24 mouse cellular contexts compared by ENCODE assay signal in genomic region chr17:28096418-28096817, GRCm38 (mm10). TPM values are rescaled to one million over a fixed set of nuclear protein-coding genes. Genes with fewer than 3 reads are reported as not detected.
DNase-seq lines count a peak whose midpoint lies in the region; ATAC-seq lines count a peak whose summit lies in the region.
"Had no signal": no experiment of that assay in that cellular context is flagged by ENCODE, and none has a peak within 500 bp of the region (broad histone marks: within the 10 kb centered on the region; RNA-seq: fewer than 3 reads in every experiment).

No protein-coding gene starts in this region.

- no peak overlapping the region for H3K4me2 ChIP-seq in kidney, embryonic 16.5 days (replicated peaks; ENCODE audit: low read depth, low read length)
- H3K4me2 ChIP-seq: embryonic facial prominence, embryonic 13.5 days; forebrain, embryonic 12.5 days; heart, embryonic 11.5 days; heart, embryonic 15.5 days; hindbrain, embryonic 15.5 days had no signal

- DNase-seq in adrenal gland, postnatal 14 days = peak; percentile 43
- no peak for DNase-seq in adrenal gland, adult 2 months
- DNase-seq in kidney, postnatal 10 days = no peak
- peak; percentile 78 for DNase-seq in 416B (ENCODE audit: low read depth)
- no peak for DNase-seq in testis, postnatal 10 days (ENCODE audit: low spot score)
- DNase-seq in gastrocnemius, postnatal 14 days = no peak
- DNase-seq: adrenal gland, postnatal 25 days; cerebellum, adult 2 months; cerebellum, postnatal 10 days; embryo, embryonic 11 days; gastrocnemius, postnatal 10 days; heart, adult 2 months; heart, postnatal 14 days had no signal

- peaks cover 15% of the 10 kb centered on the region for H3K4me1 ChIP-seq in kidney, embryonic 16.5 days (ENCODE audit: insufficient read depth, low read length)
- H3K4me1 ChIP-seq: heart, embryonic 15.5 days had no signal

- no peaks in the 10 kb centered on the region; the same call in 1 of the 2 replicates for H3K36me3 ChIP-seq in kidney, embryonic 16.5 days (ENCODE audit: insufficient read depth, low read length)
- H3K36me3 ChIP-seq: embryonic facial prominence, embryonic 13.5 days; forebrain, embryonic 12.5 days; G1E; heart, embryonic 15.5 days; hindbrain, embryonic 10.5 days; hindbrain, embryonic 15.5 days had no signal

- no peak for ATAC-seq in kidney, embryonic 16.5 days (ENCODE audit: low FRiP score, low TSS enrichment)
- ATAC-seq in common myeloid progenitor, adult 5-6 weeks (replicated peaks; ENCODE audit: low read depth, poor library complexity, severe bottlenecking) = peak; percentile 72
- ATAC-seq: forebrain, embryonic 16.5 days had no signal

- 70% methylated on average over 10 of the region's 10 CpGs for WGBS in kidney, embryonic 16.5 days

- H3K27ac ChIP-seq in kidney, embryonic 16.5 days (ENCODE audit: low read length) = peak overlapping the region; percentile 79
- H3K27ac ChIP-seq: embryonic facial prominence, embryonic 13.5 days; forebrain, embryonic 12.5 days; heart, adult 2 months; heart, embryonic 15.5 days; hindbrain, embryonic 10.5 days; hindbrain, embryonic 15.5 days had no signal

- intact Hi-C loops in gastrocnemius, postnatal 14 days (cut with DNase I; ENCODE audit: low total_unique reads) = no loop called here

- peaks cover 6% of the 10 kb centered on the region for H3K9me3 ChIP-seq in kidney, embryonic 16.5 days (ENCODE audit: low read length)
- H3K9me3 ChIP-seq: hindbrain, embryonic 15.5 days had no signal

- no peaks in the 10 kb centered on the region for H3K27me3 ChIP-seq in kidney, embryonic 16.5 days (ENCODE audit: insufficient read depth, low read length)
- H3K27me3 ChIP-seq: CH12.LX; embryonic facial prominence, embryonic 13.5 days; forebrain, embryonic 12.5 days; heart, embryonic 15.5 days; hindbrain, embryonic 15.5 days had no signal

- H3K4me3 ChIP-seq in kidney, embryonic 16.5 days (ENCODE audit: low read length) = no peak overlapping the region
- H3K4me3 ChIP-seq: embryonic facial prominence, embryonic 13.5 days; forebrain, embryonic 12.5 days; heart, adult 2 months; heart, embryonic 15.5 days; hindbrain, embryonic 10.5 days; hindbrain, embryonic 15.5 days had no signal

- H3K9ac ChIP-seq in kidney, embryonic 16.5 days (replicated peaks; ENCODE audit: low read length) = no peak overlapping the region
- H3K9ac ChIP-seq: embryonic facial prominence, embryonic 13.5 days; forebrain, embryonic 12.5 days; heart, embryonic 15.5 days; hindbrain, embryonic 15.5 days had no signal

RNA-seq across cellular contexts. Expression of gene Tcp11, which starts 16.0 kb away (rescaled TPM):
- total RNA-seq in adrenal gland, postnatal 14 days (2021) = not detected in 2 replicates
- total RNA-seq in adrenal gland, adult 2 months (2021) = under 1 TPM in 1 of 2 experiments, not detected in 1; 0.24 TPM
- polyA plus RNA-seq in adrenal gland, adult 2 months (2012; rRNA removed) = 0.08 TPM in 1 of 2 replicates, not detected in the other
- polyA plus RNA-seq in kidney, embryonic 16.5 days (2015; fragmentation: Nextera tagmentation; extraction: Ambion mirVana) = 6.4 and 7.6 TPM in 2 replicates
- 2.2 TPM in 1 of 2 replicates, not detected in the other for total RNA-seq in common myeloid progenitor, adult 5-6 weeks (2017)
- not detected for total RNA-seq in gastrocnemius, postnatal 14 days (2021)
- total RNA-seq: adrenal gland, postnatal 25 days; CH12.LX; G1E; gastrocnemius, postnatal 10 days; heart, adult 2 months; heart, postnatal 14 days had no signal
- polyA plus RNA-seq: G1E had no signal

RNA-seq across cellular contexts. Expression of gene Scube3, which starts 45.5 kb away (rescaled TPM):
- 10.9 and 11.9 TPM in 2 replicates for total RNA-seq in adrenal gland, postnatal 14 days (2021)
- total RNA-seq in adrenal gland, adult 2 months (2021) = 10 to 100 TPM in 1 of 2 experiments, 1 to 10 TPM in 1; 9.8 to 16.7 TPM
- polyA plus RNA-seq in adrenal gland, adult 2 months (2012; rRNA removed) = 28.1 and 33.1 TPM in 2 replicates
- polyA plus RNA-seq in kidney, embryonic 16.5 days (2015; fragmentation: Nextera tagmentation; extraction: Ambion mirVana) = 18.6 and 19.9 TPM in 2 replicates
- total RNA-seq in common myeloid progenitor, adult 5-6 weeks (2017) = 0.92 and 1.0 TPM in 2 replicates
- under 1 TPM; 0.20 to 0.62 TPM for total RNA-seq in gastrocnemius, postnatal 14 days (2021)
- polyA plus RNA-seq: G1E had no signal

Comparison
In these comparisons a context has a peak if more than half of its experiments do, and no peak if none do; other contexts are left out.
1. DNase-seq: peak in adrenal gland, postnatal 14 days (single experiment) and 416B (single experiment); none in adrenal gland, adult 2 months (single experiment), kidney, postnatal 10 days (single experiment), testis, postnatal 10 days (single experiment) and gastrocnemius, postnatal 14 days (single experiment).